Mouse (Mus musculus): Measurements from ENCODE around the gene Kmt2d. TPM values are rescaled to one million over a fixed set of nuclear protein-coding genes. Genes with fewer than 3 reads are reported as not detected.

The Kmt2d gene
- polyA plus RNA-seq, 1 experiment from 2014 or later, result 5.1 TPM

DNA sequence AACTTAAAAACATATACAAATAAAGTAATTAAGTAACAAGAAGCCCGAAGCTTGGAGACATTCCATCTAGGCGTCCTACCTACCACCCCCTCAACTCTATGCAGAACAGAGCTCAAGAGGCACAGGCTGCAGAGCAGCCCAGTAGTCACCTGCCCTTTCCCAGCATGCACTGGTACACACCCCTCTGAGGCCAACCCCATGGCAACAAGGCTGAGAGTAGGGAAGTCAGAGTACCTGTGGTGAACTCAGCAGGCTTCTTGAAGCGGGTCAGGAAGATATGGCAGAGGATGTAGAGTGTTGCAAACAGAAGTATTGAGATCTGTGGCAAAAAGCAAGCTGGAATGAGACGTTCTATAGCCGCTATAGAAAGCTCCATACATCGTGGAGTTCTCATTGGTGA, 43.9 kb upstream of the Kmt2d start:
- H3K4me1 ChIP-seq (replicated peaks; ENCODE audit: control insufficient read depth, insufficient read depth), result no peaks in the 10 kb centered on the region
- H3K9ac ChIP-seq (ENCODE audit: low read length), result no peak overlapping the region
- no peak overlapping the region for H3K4me3 ChIP-seq (ENCODE audit: low read depth, low read length)
- ATAC-seq (ENCODE audit: low FRiP score, low TSS enrichment) (no peak), DNase-seq (ENCODE audit: low spot score) (no peak)
- H3K4me2 ChIP-seq (replicated peaks; ENCODE audit: low read depth), result no peak overlapping the region
- 90% methylated on average over 6 of the region's 6 CpGs for WGBS
- TF ChIP-seq EP300 (optimal IDR thresholded peaks at IDR 0.05) (no peak), CTCF (IDR thresholded peaks at IDR 0.05; ENCODE audit: low read depth) (no peak)
- no peak overlapping the region for H3K27ac ChIP-seq (replicated peaks)
- peaks cover 6% of the 10 kb centered on the region; the same call in 1 of the 2 replicates for H3K36me3 ChIP-seq (ENCODE audit: control insufficient read depth, insufficient read depth, low read length)
- H3K27me3 ChIP-seq (ENCODE audit: control insufficient read depth, insufficient read depth, low read length), result no peaks in the 10 kb centered on the region
- H3K9me3 ChIP-seq (ENCODE audit: control insufficient read depth, low read length), result no peaks in the 10 kb centered on the region

DNA sequence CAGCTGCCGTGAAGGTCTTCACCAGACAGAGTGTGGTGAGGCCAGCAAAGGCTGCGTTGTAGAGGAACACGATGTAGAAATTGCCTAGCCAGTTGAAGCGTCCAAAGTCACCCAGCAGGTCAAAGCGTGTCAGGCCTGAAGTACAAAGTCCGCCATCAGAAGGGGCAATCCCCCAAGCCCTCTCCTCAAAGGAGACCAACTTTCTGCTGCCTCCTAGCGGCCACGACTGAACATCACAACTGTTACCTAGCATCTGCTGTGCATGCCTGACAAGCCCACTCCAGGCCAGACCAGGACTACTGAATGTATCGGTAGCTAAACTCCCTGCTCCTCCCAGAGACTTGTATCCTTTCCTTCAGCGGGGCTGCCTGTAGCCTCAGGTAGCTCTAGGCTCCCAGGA, 33.7 kb upstream of the Kmt2d start:
- H3K4me2 ChIP-seq (replicated peaks; ENCODE audit: low read depth), result no peak overlapping the region
- no peaks in the 10 kb centered on the region for H3K27me3 ChIP-seq (ENCODE audit: control insufficient read depth, insufficient read depth, low read length)
- no peak overlapping the region for H3K27ac ChIP-seq (replicated peaks)
- no peak overlapping the region for H3K9ac ChIP-seq (ENCODE audit: low read length)
- TF ChIP-seq EP300 (optimal IDR thresholded peaks at IDR 0.05), result no peak
- TF ChIP-seq CTCF (IDR thresholded peaks at IDR 0.05; ENCODE audit: low read depth), result peak; percentile 78
- no peaks in the 10 kb centered on the region for H3K4me1 ChIP-seq (replicated peaks; ENCODE audit: control insufficient read depth, insufficient read depth)
- 30% methylated on average over 10 of the region's 10 CpGs for WGBS
- ATAC-seq (ENCODE audit: low FRiP score, low TSS enrichment) (no peak), DNase-seq (ENCODE audit: low spot score) (peak; percentile 35)
- H3K36me3 ChIP-seq (ENCODE audit: control insufficient read depth, insufficient read depth, low read length), result peaks cover 5% of the 10 kb centered on the region
- no peak overlapping the region for H3K4me3 ChIP-seq (ENCODE audit: low read depth, low read length)
- H3K9me3 ChIP-seq (ENCODE audit: control insufficient read depth, low read length), result no peaks in the 10 kb centered on the region

DNA sequence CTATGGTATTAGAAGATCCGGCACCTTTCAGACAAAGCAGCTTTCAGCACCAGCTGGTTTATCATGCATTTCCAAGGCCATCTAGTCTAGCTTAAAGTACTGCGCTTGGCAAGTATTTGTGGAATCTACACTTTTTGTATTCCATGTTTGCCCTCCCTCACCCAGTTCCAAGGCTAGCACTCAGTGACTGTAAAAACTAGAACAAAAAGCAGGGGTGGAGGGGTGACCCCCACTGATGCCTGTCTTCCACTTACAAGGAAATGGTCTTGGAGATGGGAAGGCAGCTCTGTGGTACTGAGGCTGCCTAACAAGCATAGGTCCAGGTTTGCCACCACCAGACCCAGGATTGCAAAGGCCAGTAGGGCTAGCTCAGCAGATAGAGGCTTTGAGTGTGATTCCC, 31.6 kb upstream of the Kmt2d start:
- Histone ChIP-seq H3K27ac (replicated peaks) (no peak overlapping the region), H3K4me1 (replicated peaks; ENCODE audit: control insufficient read depth, insufficient read depth) (no peaks in the 10 kb centered on the region), H3K27me3 (ENCODE audit: control insufficient read depth, insufficient read depth, low read length) (no peaks in the 10 kb centered on the region; the same call in 1 of the 2 replicates), H3K36me3 (ENCODE audit: control insufficient read depth, insufficient read depth, low read length) (no peaks in the 10 kb centered on the region; the same call in 1 of the 2 replicates), H3K4me3 (ENCODE audit: low read depth, low read length) (no peak overlapping the region), H3K4me2 (replicated peaks; ENCODE audit: low read depth) (no peak overlapping the region), H3K9me3 (ENCODE audit: control insufficient read depth, low read length) (no peaks in the 10 kb centered on the region), H3K9ac (ENCODE audit: low read length) (no peak overlapping the region)
- DNase-seq (ENCODE audit: low spot score), result no peak
- TF ChIP-seq EP300 (optimal IDR thresholded peaks at IDR 0.05) (no peak), CTCF (IDR thresholded peaks at IDR 0.05; ENCODE audit: low read depth) (no peak)
- ATAC-seq (ENCODE audit: low FRiP score, low TSS enrichment), result no peak
- 87% methylated on average over 2 of the region's 2 CpGs for WGBS

DNA sequence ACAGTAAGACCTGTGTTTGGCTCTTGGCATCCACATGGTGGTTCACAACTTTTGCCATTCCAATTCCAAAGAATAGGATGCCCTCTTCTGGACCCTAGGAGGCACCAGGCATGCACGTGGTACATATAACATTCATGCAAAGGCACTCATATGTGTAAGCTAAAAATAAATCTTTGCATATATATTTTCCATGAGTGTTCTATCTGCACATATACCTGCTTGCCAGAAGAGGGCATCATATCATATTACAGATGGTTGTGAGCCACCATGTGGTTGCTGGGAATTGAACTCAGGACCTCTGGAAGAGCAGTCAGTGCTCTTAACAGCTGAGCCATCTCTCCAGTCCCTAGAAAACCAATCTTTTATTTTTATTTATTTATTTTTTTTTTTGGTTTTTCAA, 30.5 kb upstream of the Kmt2d start:
- H3K27ac ChIP-seq (replicated peaks), result no peak overlapping the region
- H3K9me3 ChIP-seq (ENCODE audit: control insufficient read depth, low read length), result no peaks in the 10 kb centered on the region
- H3K4me2 ChIP-seq (replicated peaks; ENCODE audit: low read depth), result no peak overlapping the region
- H3K4me3 ChIP-seq (ENCODE audit: low read depth, low read length), result no peak overlapping the region
- TF ChIP-seq EP300 (optimal IDR thresholded peaks at IDR 0.05), result no peak
- TF ChIP-seq CTCF (IDR thresholded peaks at IDR 0.05; ENCODE audit: low read depth), result peak; percentile 30
- no peak overlapping the region for H3K9ac ChIP-seq (ENCODE audit: low read length)
- DNase-seq (ENCODE audit: low spot score) (no peak), ATAC-seq (ENCODE audit: low FRiP score, low TSS enrichment) (no peak)
- 62% methylated on average over 1 of the region's 1 CpGs for WGBS
- peaks cover 6% of the 10 kb centered on the region for H3K27me3 ChIP-seq (ENCODE audit: control insufficient read depth, insufficient read depth, low read length)
- no peaks in the 10 kb centered on the region for H3K4me1 ChIP-seq (replicated peaks; ENCODE audit: control insufficient read depth, insufficient read depth)
- no peaks in the 10 kb centered on the region; the same call in 1 of the 2 replicates for H3K36me3 ChIP-seq (ENCODE audit: control insufficient read depth, insufficient read depth, low read length)

DNA sequence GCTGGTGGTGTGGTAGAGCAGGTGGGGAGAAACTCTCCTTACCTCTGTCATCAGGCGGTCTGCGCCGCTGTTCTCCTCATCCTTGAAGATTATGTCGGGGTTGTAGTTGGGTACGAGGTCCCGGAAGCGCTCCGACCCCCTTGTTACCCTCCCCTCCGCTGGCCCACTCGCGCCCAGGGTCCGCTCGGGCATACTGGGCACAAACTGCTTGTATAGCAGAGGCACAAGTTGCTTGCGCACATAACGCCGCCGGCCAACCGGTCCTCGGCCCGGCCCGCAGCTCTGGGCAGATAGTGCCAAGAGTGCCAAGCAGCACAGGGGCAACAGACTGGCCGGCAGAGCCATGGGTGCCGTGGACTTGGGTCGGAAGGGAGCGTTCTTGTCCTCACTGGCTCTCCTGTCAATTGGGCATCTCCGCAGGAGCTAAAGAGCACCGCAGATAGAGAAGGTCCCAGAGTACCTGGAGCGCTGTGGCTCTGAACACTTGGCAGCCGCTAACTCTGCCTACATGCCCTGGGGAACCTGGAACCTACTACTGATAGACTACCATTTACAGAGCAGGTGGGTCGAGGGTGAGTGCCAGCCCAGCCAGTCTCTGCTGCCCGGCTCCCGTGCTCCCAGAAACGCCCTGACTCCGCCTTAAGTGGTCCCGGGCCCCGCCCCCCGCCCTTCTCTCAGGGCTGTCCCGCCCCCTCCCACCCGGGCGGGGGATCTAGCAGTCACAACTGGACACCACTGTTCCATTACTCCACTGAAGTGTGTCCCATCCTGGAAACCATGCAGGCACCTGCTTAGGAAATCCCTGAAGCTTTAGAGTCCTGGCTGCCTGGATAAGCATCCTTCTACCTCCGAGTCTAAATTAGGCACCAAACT, 27.2 kb upstream of the Kmt2d start, which contains the start of gene Dhh:
Gene Dhh (minus strand): TSS at position 613 of the 873 bp plus-strand sequence.
- ATAC-seq (ENCODE audit: low FRiP score, low TSS enrichment), result 0 out of 2 replicates have a peak, but pooled peaks have one; percentile 11
- no peak for TF ChIP-seq CTCF (IDR thresholded peaks at IDR 0.05; ENCODE audit: low read depth)
- Histone ChIP-seq H3K36me3 (ENCODE audit: control insufficient read depth, insufficient read depth, low read length) (no peaks in the 10 kb centered on the region; the same call in 1 of the 2 replicates), H3K4me3 (ENCODE audit: low read depth, low read length) (peak within 1 kb of the TSS; percentile 19), H3K4me2 (replicated peaks; ENCODE audit: low read depth) (peak within 1 kb of the TSS; percentile 32), H3K4me1 (replicated peaks; ENCODE audit: control insufficient read depth, insufficient read depth) (0 out of 2 replicates have a peak, but pooled peaks cover 5% of the 10 kb centered on the region), H3K27ac (replicated peaks) (no peak within 1 kb of the TSS), H3K9me3 (ENCODE audit: control insufficient read depth, low read length) (no peaks in the 10 kb centered on the region), H3K27me3 (ENCODE audit: control insufficient read depth, insufficient read depth, low read length) (peaks cover 10% of the 10 kb centered on the region), H3K9ac (ENCODE audit: low read length) (no peak within 1 kb of the TSS)
- under 1% methylated on average over 41 of the region's 41 CpGs for WGBS
- peak; percentile 28 for DNase-seq (ENCODE audit: low spot score)

DNA sequence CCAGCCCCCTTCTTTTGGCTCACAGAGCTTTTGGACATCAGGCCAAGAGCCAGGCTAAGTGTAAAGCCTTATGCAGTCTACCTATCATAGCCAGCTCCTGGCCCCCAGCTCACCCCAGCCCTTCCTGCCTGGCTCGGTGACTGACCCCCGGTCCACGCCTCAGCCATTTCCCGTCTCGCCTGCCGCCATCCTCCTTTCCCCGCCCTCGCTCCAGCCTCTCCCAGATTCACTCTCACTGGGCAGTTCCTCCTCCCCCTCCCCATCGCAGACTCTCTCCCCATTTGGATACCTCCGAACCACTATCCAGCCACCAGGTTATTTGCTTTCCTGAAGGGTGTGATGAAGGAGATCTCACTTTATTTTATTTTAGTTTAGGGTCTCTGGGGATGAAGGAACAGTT, 26.5 kb upstream of the Kmt2d start:
- Histone ChIP-seq H3K36me3 (ENCODE audit: control insufficient read depth, insufficient read depth, low read length) (no peaks in the 10 kb centered on the region), H3K4me2 (replicated peaks; ENCODE audit: low read depth) (peak overlapping the region; percentile 32), H3K4me1 (replicated peaks; ENCODE audit: control insufficient read depth, insufficient read depth) (0 out of 2 replicates have a peak, but pooled peaks cover 5% of the 10 kb centered on the region), H3K27me3 (ENCODE audit: control insufficient read depth, insufficient read depth, low read length) (peaks cover 10% of the 10 kb centered on the region), H3K27ac (replicated peaks) (no peak overlapping the region), H3K4me3 (ENCODE audit: low read depth, low read length) (peak overlapping the region; percentile 19), H3K9me3 (ENCODE audit: control insufficient read depth, low read length) (no peaks in the 10 kb centered on the region), H3K9ac (ENCODE audit: low read length) (no peak overlapping the region)
- TF ChIP-seq EP300 (optimal IDR thresholded peaks at IDR 0.05), result no peak
- no peak for TF ChIP-seq CTCF (IDR thresholded peaks at IDR 0.05; ENCODE audit: low read depth)
- 4% methylated on average over 10 of the region's 10 CpGs for WGBS
- DNase-seq (ENCODE audit: low spot score), result no peak
- ATAC-seq (ENCODE audit: low FRiP score, low TSS enrichment), result no peak
